Mouse (Mus musculus): ENCODE data around the gene Gria3. TPM values are rescaled to one million over a fixed set of nuclear protein-coding genes. Genes with fewer than 3 reads are reported as not detected.

The Gria3 gene
- polyA plus RNA-seq, 3 experiments from 2014 or later, result not detected

DNA sequence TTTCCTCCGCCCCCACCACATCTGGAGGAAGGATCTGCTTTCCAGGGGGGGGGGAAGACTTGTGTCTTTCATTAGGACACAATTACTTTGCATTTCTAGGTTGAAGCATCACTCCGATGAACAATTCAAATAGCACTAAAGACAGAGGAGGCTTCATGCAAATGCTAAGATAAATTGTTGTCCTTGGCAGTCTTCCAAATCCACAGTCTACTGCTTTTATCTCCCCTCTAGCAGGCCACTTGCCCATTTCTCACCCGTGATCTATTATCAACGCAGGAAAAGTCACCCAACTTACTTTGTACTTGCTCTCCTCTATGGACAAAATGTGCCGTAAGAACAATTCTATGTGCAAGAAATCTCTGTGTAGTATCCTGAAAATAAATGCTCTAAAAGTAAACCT lies 178.1 kb downstream of the Gria3 start:
- no peak for ATAC-seq

- no peak for ATAC-seq
Measured at GRCm38 (mm10) chrX:41587692-41588091, 187.0 kb downstream of the Gria3 start.

DNA sequence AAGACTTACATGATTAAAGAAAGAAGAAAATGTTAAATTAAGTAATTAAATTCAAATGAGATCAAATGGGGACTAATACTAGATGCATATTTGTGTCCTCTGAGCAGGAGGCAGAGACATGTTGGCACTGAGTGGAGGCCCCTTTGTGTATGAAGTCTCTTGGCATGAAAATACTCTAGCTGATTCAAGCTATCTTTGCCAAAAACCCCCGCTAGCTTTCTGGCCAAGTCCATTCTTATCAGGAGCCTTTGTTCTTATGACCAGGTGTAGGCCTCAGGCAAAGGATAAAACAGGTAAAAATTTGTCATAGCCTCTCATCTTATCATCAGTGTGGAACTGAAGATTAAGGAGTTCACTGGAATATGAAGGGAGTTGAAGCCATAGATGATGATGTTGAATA lies 206.5 kb downstream of the Gria3 start:
- ATAC-seq, result no peak

DNA sequence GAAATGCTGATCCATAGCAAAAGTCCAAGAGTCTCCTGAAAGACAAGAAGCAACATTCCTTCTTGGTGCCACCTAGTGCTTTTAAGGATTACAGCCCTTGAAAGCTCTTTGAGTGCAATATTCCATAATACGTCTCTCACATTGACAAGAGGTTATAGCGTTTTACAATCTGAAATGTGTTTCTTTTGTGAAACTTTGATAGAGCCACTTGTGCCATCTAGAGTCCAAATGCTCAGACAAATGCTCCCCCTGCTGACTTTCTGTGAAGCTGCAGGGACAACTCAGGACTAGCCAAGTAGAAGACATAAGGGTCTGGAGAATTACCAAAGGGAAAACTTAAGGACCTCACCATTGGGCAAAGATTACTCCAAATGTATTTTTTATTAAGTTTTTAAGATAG lies 214.3 kb downstream of the Gria3 start:
- no peak for ATAC-seq

GRCm38 (mm10) chrX:41616928-41617327 lies 216.3 kb downstream of the Gria3 start:
- no peak for ATAC-seq

DNA sequence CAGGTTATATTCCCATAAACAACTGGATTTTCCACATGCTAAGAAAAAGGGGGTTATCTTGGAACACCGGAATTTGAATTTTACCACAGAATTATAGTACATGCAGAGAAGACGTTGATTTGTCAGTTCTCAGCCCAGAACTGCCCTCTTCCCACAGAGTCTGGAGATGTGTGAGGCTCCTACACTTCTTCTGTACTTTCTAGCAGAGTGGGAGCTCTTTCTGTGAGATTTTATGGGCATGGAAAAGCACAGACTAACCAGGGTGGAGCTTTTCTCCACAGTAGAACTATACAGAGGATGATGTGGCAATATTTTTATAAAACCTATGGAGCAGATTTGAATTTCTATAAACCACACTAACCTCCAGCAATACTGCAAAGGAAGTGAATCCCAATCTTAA lies 217.7 kb downstream of the Gria3 start:
- ATAC-seq, result no peak

DNA sequence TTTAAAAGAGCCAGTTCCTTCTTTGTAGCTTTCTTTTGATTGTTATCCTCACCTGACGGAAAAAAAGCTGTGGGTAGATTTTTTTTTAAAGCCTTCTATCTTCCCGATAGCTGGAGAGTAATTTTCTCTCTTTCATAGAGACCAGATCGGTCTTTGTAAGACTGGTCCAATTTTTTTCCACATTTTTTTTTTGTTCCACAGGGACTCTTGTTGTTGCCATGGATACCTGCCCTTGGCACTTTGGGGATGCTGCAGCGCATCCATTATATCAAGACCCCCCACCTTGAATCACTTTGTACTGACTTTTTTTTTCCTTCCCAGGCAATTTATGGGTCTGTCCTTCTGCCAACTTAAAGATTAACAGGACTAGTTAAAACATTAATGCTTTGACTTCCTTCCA lies 232.9 kb downstream of the Gria3 start:
- no peak for ATAC-seq

DNA sequence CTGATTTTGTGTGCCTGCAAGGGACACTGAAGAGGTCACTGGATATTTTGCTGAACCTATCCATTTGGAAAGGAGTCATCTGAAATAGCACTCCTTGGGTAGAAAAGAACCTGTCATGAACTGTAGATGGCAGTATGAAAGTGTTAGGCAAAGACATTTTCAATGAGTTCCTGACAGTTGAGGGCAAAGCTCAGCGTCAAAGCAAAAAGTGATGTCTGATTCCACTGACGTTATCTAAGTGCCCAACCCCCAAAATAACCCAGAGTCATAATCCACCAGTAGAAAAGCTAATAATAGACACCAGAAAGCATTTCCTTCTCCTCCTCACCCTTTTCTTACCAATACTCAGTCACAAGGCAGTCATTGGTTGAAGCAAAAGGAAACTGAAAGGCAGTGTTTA lies 244.3 kb downstream of the Gria3 start:
- ATAC-seq, result no peak

GRCm38 (mm10) chrX:41657791-41658190 lies 257.1 kb downstream of the Gria3 start:
- ATAC-seq, result no peak

GRCm38 (mm10) chrX:41688869-41689268 lies 288.2 kb downstream of the Gria3 start:
- no peak for ATAC-seq

GRCm38 (mm10) chrX:41692076-41692475 lies 291.4 kb downstream of the Gria3 start:
- no peak for ATAC-seq

Measured in inflammation-experienced regulatory T-cells, adult 6 months (primary cell).